Mouse (Mus musculus) liver, embryonic 14.5 days (tissue): ENCODE data around the gene Polg2. TPM values are rescaled to one million over a fixed set of nuclear protein-coding genes. Genes with fewer than 3 reads are reported as not detected.

Experiments
- ATAC-seq: fragments of 200-750 bp; cut with Nextera tagmentation; 2 replicates; pipeline ENCODE4 v1.8.0; 2017; ENCODE audit warnings: moderate number of reproducible peaks, mild to moderate bottlenecking, moderate library complexity; ENCODE audit not compliant: insufficient read depth
- DNase-seq, 3 experiments: peaks; one replicate each; pipeline ENCODE4 v3.0.0-alpha.2; 2012 to 2013; ENCODE audit warnings: low read depth in 3 of 3, low spot score in 3 of 3
- H3K27ac ChIP-seq: fragments of 300-500 bp; sonication (generic); 2 replicates; pipeline ENCODE4 v1.5.1; 2014; ENCODE audit warnings: moderate library complexity, mild to moderate bottlenecking, control low read depth, inconsistent platforms
- H3K27me3 ChIP-seq: fragments of 300-500 bp; sonication (generic); 2 replicates; pipeline ENCODE4 v1.6.1; 2014; ENCODE audit warnings: mild to moderate bottlenecking, low read length, moderate library complexity; ENCODE audit not compliant: control insufficient read depth, insufficient read depth
- H3K36me3 ChIP-seq: fragments of 300-500 bp; sonication (generic); replicated peaks from 2 replicates; pipeline ENCODE4 v1.6.1; 2014; ENCODE audit warnings: low read depth; ENCODE audit not compliant: control insufficient read depth, insufficient read depth
- H3K4me1 ChIP-seq, 2 experiments: fragments of 200-500 bp in 1 of 2; fragments of 300-500 bp in 1 of 2; sonication (generic) in 1 of 2; replicated peaks; 2 replicates each; pipeline ENCODE4 v1.6.1; 2012 to 2014; ENCODE audit warnings: antibody characterized with exemption in 1 of 2, inconsistent platforms in 1 of 2, low read length in 1 of 2; ENCODE audit not compliant: control insufficient read depth in 2 of 2, insufficient read depth in 2 of 2
- H3K4me2 ChIP-seq: fragments of 300-500 bp; sonication (generic); 2 replicates; pipeline ENCODE4 v1.6.1; 2014; ENCODE audit warnings: low read depth, mild to moderate bottlenecking, control low read depth, moderate library complexity
- H3K4me3 ChIP-seq, 2 experiments: fragments of 200-500 bp in 1 of 2; fragments of 300-500 bp in 1 of 2; sonication (generic) in 1 of 2; 2 replicates each; pipeline ENCODE4 v1.5.1; 2012 to 2014; ENCODE audit warnings: low read depth in 2 of 2, low read length in 2 of 2, mild to moderate bottlenecking in 2 of 2, control low read depth in 1 of 2, inconsistent platforms in 1 of 2, moderate library complexity in 1 of 2; ENCODE audit not compliant: insufficient read depth in 1 of 2
- H3K9ac ChIP-seq: fragments of 300-500 bp; sonication (generic); replicated peaks from 2 replicates; pipeline ENCODE4 v1.6.1; 2014; ENCODE audit warnings: mild to moderate bottlenecking, control low read depth, moderate library complexity
- H3K9me3 ChIP-seq: fragments of 300-500 bp; sonication (generic); 2 replicates; pipeline ENCODE4 v1.6.1; 2016; ENCODE audit warnings: low read length, mixed read lengths; ENCODE audit not compliant: control insufficient read depth
- CTCF ChIP-seq: IDR thresholded peaks from 2 replicates; pipeline ENCODE4 v1.5.1; 2016; ENCODE audit warnings: antibody characterized with exemption, low read depth, control low read depth
- EP300 ChIP-seq: IDR thresholded peaks from 2 replicates; pipeline ENCODE4 v1.6.1; 2016; ENCODE audit warnings: antibody characterized with exemption, low read depth
- WGBS: fragments of 180-500 bp; shearing (Covaris S2); extraction: QIAGEN DNeasy Blood & Tissue Kit; methylation state at CpG from one replicate; pipeline ENCODE4 v1.1.7; 2014; ENCODE audit not compliant: insufficient replicate concordance; 5-methylcytosine and 5-hydroxymethylcytosine counted together
- polyA plus RNA-seq, 2 experiments: library from polyadenylated mRNA; depleted of rRNA in 1 of 2; stranded (reverse) in 1 of 2; unstranded in 1 of 2; fragments of >200 nt; fragmentation: Nextera tagmentation in 1 of 2; extraction: Ambion mirVana in 1 of 2; gene quantifications; 2 replicates each; pipeline versions ENCODE4 v1.2.1 to v1.2.3; 2012 to 2014

The Polg2 gene
- polyA plus RNA-seq, 2 experiments: 3.8 to 4.4 TPM

DNA sequence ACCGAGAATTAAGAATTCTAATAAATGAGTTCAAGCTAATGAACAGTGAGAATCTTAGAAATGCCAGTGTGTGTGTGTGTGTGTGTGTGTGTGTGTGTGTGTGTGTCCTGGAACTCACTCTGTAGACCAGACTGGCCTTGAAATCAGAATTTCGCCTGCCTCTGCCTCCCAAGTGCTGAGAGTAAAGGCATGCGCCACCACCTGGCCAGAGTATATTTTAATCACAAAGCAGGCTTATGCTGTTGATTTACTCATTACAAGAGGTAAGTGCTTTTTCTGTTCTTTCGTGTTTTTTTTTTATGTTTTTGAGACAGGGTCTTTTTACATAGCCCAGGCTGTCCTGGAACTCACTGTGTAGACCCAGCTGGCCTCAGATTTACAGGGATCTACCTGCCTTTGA, 14.5 kb upstream of the Polg2 start:
- no peaks in the 10 kb centered on the region for H3K27me3 ChIP-seq
- H3K36me3 ChIP-seq: peaks cover 31% of the 10 kb centered on the region
- no peak overlapping the region for H3K27ac ChIP-seq
- ATAC-seq (no peak), DNase-seq (no peak)
- no peaks in the 10 kb centered on the region for H3K4me1 ChIP-seq
- TF ChIP-seq EP300: no peak
- TF ChIP-seq CTCF: peak; percentile 51
- H3K4me3 ChIP-seq: no peak overlapping the region
- WGBS: 63% methylated on average over 4 of the region's 4 CpGs
- H3K4me2 ChIP-seq: no peak overlapping the region
- H3K9me3 ChIP-seq: no peaks in the 10 kb centered on the region
- H3K9ac ChIP-seq: no peak overlapping the region

DNA sequence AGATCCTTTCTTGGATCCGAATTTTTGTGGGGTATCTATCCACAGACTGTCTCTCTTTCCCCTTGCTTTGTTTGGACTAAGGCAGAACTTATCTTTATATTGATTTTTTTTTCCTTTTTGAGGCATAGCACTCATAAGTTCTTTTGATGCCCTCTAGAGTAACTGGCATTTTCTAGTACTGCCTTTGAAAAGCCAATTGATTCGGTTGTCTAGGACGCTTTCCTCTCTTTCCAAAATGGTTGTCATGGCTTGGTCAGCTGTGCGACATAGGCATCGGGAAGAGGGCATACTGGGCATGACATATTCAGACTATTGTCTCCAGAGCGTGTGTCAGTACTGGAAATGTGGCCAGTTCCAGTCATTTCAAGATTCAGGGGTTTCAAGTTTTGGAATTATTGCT, 10.3 kb upstream of the Polg2 start:
- ATAC-seq: no peak
- no peaks in the 10 kb centered on the region for H3K9me3 ChIP-seq
- peak overlapping the region; percentile 80 for H3K9ac ChIP-seq
- H3K36me3 ChIP-seq: peaks cover 39% of the 10 kb centered on the region
- H3K4me2 ChIP-seq: peak overlapping the region; percentile 80
- H3K27me3 ChIP-seq: no peaks in the 10 kb centered on the region
- peak overlapping the region; percentile 87 to 96 for H3K4me3 ChIP-seq
- H3K4me1 ChIP-seq: peaks cover 2% of the 10 kb centered on the region in 2 experiments; a peak in 2 of 4 replicates
- peak overlapping the region; percentile 91 for H3K27ac ChIP-seq
- DNase-seq: no peak
- TF ChIP-seq EP300 (no peak), CTCF (no peak)
- under 1% methylated on average over 6 of the region's 6 CpGs for WGBS

DNA sequence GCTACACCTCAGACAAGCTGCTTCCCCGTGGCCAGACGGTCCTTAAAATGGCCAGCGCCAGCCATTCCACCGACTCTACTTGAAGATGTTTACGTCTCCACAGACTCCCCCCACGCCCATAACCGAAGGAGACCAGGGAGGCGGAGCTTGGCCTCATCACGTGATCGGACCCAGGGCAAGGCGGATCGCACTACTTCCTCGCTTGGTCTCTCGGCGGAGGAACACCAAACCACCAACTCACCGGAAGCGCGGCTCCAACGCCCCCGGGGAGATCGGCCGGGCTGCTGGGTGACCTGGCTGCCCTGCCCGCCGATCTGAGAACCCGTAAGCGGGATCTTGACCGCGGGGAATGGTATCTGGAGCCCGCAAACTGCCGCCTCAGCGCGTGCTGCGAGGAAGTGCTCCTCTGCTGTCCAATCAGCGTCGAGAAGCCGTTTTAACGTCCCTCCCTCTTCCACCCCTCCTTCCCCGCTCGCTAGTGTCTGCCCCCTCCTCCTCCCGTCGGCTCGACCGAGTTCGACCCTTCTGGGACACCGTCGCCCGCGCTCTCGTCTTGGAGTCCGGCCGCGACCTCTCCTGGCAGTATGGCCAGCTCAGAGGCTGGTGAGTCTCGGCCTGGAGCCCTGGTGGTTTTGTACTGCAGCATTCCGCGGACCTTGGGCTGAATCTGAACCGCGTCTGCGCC, 9.6 kb upstream of the Polg2 start, which contains the start of the genes Ddx5 and Cep95:
Gene Ddx5, minus strand, starts transcription at position 411 of the 685 bp plus-strand sequence.
Gene Cep95, plus strand, starts transcription at position 478 of the 685 bp plus-strand sequence.
- H3K9ac ChIP-seq: peak within 1 kb of the TSS; percentile 100
- WGBS: under 1% methylated on average over 58 of the region's 58 CpGs
- peak; percentile 87 for ATAC-seq
- H3K27ac ChIP-seq: peak within 1 kb of the TSS; percentile 95
- peak within 1 kb of the TSS; percentile 80 for H3K4me2 ChIP-seq
- H3K9me3 ChIP-seq: no peaks in the 10 kb centered on the region
- peaks cover 44% of the 10 kb centered on the region for H3K36me3 ChIP-seq
- peak; percentile 95 to 97 (median 96) for DNase-seq
- no peaks in the 10 kb centered on the region for H3K27me3 ChIP-seq
- H3K4me1 ChIP-seq: peaks cover 2% of the 10 kb centered on the region in 2 experiments; a peak in 2 of 4 replicates
- TF ChIP-seq CTCF (peak; percentile 55), EP300 (peak; percentile 3; the same call in 1 of the 2 replicates)
- H3K4me3 ChIP-seq: peak within 1 kb of the TSS; percentile 87 to 96

DNA sequence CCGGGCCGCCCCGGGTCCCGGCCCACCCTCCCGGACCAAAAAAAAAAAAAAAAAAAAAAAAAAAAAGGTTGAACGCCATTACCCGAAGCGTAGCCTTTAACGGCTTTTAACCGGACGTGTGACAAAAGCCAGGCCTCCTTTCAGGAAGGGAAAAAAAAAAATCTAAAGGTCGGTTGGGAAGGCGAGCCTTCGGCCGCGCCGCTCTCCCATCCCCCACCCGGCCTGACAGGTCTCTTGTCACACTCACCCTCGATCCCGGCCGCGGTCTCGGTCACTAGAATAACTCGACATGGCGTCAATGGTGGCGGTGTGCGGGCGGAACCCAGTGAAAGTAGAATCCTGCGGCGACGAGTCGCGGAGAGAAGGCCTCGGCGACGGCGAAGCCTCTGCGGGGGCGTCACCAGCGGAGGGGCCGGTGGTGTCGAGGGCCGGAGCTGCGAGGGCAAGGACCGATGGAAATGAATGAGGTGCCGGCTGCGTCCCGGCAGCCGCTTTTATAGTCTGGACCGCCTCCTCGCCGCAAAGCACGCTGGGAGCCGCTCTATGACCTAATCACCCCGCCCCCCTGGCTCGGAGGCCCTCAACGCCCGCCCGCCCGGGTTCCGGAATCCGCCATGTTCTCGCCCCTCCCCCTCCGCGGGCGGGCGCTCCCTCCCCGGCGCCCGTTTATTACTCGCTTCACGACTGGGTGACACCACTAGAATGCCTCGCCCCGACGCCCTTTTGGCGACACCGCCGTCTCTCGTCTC, 8.9 kb upstream of the Polg2 start:
- Histone ChIP-seq H3K27ac (peak overlapping the region; percentile 95), H3K4me3 (peak overlapping the region; percentile 87 to 96), H3K36me3 (peaks cover 47% of the 10 kb centered on the region), H3K9ac (peak overlapping the region; percentile 100), H3K9me3 (no peaks in the 10 kb centered on the region), H3K27me3 (no peaks in the 10 kb centered on the region), H3K4me2 (peak overlapping the region; percentile 89), H3K4me1 (peaks cover 2% of the 10 kb centered on the region in 2 experiments; a peak in 2 of 4 replicates)
- ATAC-seq: peak; percentile 79
- WGBS: under 1% methylated on average over 78 of the region's 79 CpGs
- no peak for TF ChIP-seq CTCF
- peak; percentile 57; the same call in 1 of the 2 replicates for TF ChIP-seq EP300
- DNase-seq: peak; percentile 92 to 94 (median 94)
